Mouse (Mus musculus) ovary, postnatal 10 days (tissue): ENCODE data around the gene Unc13c.

ENCODE experiments used
- DNase-seq: peaks from one replicate; pipeline ENCODE4 v3.0.0; 2022; ENCODE audit warnings: low spot score

The Unc13c gene

DNA sequence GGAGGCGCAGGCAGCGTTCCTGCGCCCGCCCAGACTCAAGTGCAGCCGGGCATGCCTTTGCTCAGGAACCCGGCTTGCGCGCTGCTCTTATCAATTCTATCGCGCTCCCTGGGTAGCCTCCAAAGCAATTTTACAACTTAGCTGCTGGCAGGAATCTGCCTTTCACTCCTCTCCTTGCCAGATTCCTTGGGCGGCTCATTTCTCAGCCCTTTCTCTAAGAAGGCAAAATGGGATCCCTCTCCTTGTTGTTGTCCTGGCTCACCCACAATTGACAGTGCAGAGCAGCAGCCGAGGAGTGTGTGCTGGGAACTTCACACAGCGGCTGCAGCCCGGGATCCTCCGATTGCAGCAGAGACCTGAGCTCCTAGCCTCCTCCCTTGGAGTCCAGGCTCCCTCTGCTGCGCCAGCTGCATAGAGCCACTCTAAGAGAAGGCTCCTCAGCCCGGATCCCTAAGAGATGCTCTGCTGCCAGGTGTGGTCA, at the start of gene Unc13c:
TSS of gene Unc13c (minus strand) at position 326 of the 481 bp plus-strand sequence.
- peak; percentile 2 for DNase-seq

- no peak for DNase-seq
Observed at GRCm38 (mm10) chr9:74007976-74008686, 39.4 kb upstream of the Unc13c start.

- DNase-seq = no peak
Observed at GRCm38 (mm10) chr9:74002388-74002990, 33.7 kb upstream of the Unc13c start.

DNA sequence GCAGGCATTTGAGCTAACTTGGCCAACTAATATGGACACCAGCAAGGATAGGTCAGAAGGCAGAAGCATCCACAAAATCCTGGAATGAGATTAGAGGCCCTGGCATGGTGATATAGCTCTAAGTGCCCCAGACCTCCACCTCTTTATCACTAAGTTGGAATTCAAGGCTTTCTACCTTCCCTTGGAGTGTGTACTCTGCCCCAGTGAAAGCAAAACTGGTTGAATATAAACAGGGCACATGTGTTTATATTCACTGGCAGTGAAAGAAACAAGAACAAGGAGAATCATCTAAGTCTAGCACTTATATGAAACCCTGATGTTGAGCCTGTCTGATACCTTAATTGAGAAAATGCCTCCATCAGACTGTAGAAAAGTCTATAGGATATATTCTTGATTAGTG, 19.3 kb upstream of the Unc13c start:
- DNase-seq = no peak

DNA sequence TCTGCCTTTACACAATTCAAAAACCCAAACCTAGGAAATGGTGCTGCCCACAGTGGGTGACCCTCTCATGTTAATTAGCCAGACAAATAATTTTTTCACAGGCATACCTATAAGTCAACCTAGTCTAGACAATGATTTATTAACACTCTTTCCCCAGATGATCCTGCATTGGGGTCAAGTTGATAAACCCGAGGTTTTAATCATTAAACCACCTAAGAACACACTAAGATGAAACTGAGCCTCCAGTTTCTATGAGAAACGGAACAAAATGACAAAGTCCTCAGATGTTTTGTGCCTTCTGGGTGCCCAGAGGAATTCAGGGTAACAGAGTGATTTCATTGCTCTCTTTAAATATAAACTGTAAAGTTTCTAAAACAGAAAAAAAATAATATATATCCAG, 18.5 kb upstream of the Unc13c start:
- DNase-seq = no peak

- peak; percentile 66 for DNase-seq
Observed at GRCm38 (mm10) chr9:73982597-73983344, 14.0 kb upstream of the Unc13c start.

- DNase-seq = no peak
Observed at GRCm38 (mm10) chr9:73972327-73972988, 3.7 kb upstream of the Unc13c start.

DNA sequence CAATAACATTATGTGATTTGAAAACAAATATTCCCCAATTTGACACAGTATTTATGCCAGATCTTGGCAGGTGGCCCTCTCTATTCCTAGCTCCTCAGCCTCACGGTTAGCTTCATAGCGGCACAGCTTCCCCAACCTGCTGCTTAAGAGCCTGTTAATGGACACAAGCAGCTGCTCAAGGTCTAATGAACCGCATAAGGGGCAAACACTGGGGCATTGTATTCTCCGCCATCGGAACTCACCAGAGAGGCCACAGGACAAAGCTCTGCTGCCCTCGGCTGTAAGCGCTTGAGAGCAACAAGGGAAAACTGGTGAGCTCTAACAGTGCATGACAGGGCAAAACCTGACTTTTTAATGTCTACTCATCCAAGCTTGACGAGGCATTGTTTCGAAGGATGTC, 2.0 kb upstream of the Unc13c start:
- DNase-seq = no peak

- no peak for DNase-seq
Observed at GRCm38 (mm10) chr9:73965322-73965915, 3.3 kb downstream of the Unc13c start.

DNA sequence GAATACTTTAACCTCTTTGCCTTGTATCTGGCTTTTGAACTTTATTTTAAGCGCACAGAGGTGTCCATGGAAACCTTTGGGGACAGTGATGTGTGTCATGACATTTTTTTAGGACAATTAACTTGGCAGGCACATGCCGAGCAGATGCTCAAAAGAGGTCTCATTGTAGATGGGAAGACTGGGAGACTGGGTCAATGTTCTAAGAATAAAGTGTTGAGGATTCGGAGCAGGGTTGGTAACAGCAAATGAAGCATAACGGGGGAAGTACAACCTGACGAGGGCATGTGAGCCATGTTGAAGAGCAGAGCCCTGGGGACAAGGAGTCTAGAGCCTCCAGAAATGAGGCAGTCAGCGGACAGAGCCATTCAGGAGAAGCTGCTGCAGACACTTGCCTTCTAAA, 6.3 kb downstream of the Unc13c start:
- no peak for DNase-seq

GRCm38 (mm10) chr9:73952331-73952730, 16.4 kb downstream of the Unc13c start:
- DNase-seq = no peak

DNA sequence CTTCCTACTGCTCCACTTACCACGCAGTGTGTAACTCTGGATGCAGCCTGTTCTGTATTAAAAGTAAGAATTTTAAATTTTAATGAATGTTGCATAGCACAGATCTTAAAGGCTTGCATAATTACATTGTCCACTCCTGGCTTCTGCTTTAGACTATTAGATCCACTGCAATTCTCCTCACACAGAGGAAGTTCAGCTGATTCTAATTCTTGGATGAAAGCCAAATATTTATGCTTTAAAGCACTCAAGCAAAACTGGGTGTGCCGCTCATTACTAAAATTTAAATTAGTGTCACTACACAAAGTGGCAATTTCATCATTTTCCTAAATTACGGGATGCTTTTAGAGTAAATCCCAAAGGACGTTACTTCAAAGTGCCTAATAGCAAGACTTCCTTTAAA, 17.2 kb downstream of the Unc13c start:
- no peak for DNase-seq

GRCm38 (mm10) chr9:73934844-73935243, 33.9 kb downstream of the Unc13c start:
- DNase-seq = no peak

GRCm38 (mm10) chr9:73931988-73932387, 36.8 kb downstream of the Unc13c start:
- no peak for DNase-seq

DNA sequence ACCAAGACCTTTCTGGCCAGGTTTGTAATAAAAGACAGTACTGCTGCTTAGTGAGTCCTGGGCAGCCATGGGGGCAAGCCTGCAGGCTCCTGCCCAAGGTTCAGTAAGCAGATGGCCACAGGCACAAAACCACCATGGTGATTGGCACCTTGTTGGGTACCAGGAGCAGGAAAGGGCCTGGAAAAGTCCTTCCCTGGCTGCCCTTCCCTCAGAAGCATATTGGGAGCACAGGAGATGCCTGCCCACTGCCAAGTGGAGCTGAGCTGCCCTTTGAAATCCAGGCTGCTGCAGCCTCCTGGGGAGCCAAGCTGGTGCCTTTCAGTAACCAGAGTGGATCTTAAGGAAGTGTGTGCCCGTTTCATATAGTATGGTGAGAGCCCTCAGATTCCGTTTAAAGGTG, 41.5 kb downstream of the Unc13c start:
- no peak for DNase-seq

DNA sequence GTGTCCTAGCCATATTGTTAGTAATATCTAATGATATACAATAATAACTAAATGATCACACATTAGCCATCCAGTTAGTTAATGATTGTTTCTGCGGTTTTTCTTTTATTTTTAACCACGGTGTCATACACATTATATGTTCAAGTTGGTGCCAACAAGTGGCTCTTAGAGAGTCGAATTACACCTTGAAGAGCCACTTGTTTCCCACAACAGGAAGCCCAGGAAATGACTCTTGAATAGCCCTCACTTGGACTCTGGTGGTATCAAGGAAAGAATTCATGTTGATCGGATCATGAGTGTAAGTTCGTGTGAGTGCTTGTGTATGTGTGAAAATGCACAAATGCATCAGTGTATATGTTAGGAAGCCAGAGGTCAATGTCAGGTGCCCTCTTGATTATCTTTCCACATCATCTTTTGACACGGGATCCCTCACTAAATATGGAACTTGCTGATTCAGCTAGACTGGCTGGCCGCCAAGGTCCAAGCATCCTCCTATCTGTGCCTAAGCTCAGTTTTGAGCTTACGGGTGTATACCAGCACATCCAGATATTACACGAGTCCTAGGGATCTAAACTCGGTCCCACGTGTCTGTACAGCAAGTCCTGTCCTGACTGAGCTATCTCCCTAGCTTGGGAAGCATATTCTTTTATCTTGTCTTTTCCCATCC, 46.2 kb downstream of the Unc13c start:
- no peak for DNase-seq

DNA sequence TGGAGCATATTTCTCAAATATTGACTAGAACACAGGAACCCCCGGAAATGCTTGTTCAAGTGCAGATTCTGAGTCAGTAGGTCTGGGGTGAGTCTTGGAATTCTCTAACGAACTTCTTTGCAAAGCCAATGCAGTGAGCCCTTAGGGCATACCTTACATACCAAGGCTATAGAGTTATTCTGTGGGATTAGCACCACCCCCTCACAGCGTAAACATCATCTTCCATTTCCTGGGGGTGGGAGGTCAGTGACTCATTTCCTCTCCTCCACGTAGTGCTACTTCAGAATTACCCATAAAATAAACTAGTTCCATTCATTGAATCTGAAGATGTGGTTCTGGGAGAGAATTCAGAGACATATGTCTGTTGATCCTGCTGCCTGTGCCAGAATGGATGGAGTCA, 62.8 kb downstream of the Unc13c start:
- no peak for DNase-seq

DNA sequence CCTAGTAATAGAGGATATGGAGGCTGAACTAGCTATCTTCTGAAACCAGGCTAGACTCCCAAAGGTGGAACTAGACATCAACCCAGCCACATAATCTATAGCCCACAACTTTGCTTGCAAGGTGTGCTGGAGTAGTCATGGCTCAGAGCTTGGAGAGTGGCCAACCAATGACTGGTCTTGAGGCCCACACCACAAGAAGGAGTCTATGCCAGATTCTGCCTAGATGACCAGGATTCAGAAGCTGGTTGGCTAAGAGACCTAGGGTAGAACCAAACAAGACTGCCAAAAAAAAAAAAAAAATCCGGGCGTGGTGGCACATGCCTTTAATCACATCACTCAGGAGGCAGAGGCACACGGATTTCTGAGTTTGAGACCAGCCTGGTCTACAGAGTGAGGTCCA, 70.2 kb downstream of the Unc13c start:
- DNase-seq = no peak

GRCm38 (mm10) chr9:73896210-73896609, 72.6 kb downstream of the Unc13c start:
- no peak for DNase-seq

GRCm38 (mm10) chr9:73883587-73883986, 85.2 kb downstream of the Unc13c start:
- DNase-seq = no peak

DNA sequence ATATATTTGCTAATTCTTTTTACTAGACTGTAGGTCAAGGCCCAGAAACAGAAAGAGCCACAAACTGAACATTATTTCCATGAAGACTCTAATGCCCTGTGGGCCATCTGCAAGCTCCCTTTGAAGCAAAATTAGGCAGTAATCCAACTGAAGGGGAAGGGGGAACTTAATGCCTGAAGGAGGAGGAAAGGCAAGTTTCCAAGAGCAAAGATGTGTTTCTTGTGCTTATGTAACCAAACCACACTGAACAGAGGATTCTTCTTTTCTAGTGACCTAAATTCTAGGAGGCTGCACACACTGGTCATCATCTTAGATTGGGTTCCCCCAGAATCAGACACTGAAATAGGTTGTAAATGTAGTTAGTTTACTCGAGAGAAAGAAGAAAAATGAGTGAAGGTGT, 85.6 kb downstream of the Unc13c start:
- no peak for DNase-seq
